Mouse (Mus musculus) E14TG2a.4 (cell line): ENCODE measurements around the gene Aspdh.

Experiments used
- CTCF ChIP-seq: conservative IDR thresholded peaks from 2 replicates; pipeline ENCODE4 v1.5.1; 2014; ENCODE audit warnings: low read length
- NANOG ChIP-seq: IDR thresholded peaks from 2 replicates; pipeline ENCODE4 v1.6.1; 2014; ENCODE audit warnings: borderline replicate concordance, low read length, mixed read lengths
- POU5F1 ChIP-seq: IDR thresholded peaks from 2 replicates; pipeline ENCODE4 v1.6.1; 2014; ENCODE audit warnings: low read length, borderline replicate concordance

- TF ChIP-seq CTCF (no peak), NANOG (no peak), POU5F1 (no peak)
Observed at GRCm38 (mm10) chr7:44496771-44497109, 31.5 kb downstream of the Aspdh start.
